Mouse (Mus musculus) adrenal gland, adult 2 months (tissue): ENCODE results near the gene Cdadc1. TPM values are rescaled to one million over a fixed set of nuclear protein-coding genes. Genes with fewer than 3 reads are reported as not detected.

ENCODE experiments used
- DNase-seq: peaks from one replicate; pipeline ENCODE4 v3.0.0; 2021
- polyA plus RNA-seq: library from polyadenylated mRNA; depleted of rRNA; stranded (reverse); fragments of >200 nt; gene quantifications from 2 replicates; pipeline ENCODE4 v1.2.3, GENCODE M21; 2012; rRNA removed
- total RNA-seq, 2 experiments: library from RNA; stranded (reverse); gene quantifications; 2 replicates each; pipeline ENCODE4 v1.2.3; 2021

The Cdadc1 gene
- total and polyA plus RNA-seq, 3 experiments = 3.7 to 68.2 (median 55.9) TPM

DNA sequence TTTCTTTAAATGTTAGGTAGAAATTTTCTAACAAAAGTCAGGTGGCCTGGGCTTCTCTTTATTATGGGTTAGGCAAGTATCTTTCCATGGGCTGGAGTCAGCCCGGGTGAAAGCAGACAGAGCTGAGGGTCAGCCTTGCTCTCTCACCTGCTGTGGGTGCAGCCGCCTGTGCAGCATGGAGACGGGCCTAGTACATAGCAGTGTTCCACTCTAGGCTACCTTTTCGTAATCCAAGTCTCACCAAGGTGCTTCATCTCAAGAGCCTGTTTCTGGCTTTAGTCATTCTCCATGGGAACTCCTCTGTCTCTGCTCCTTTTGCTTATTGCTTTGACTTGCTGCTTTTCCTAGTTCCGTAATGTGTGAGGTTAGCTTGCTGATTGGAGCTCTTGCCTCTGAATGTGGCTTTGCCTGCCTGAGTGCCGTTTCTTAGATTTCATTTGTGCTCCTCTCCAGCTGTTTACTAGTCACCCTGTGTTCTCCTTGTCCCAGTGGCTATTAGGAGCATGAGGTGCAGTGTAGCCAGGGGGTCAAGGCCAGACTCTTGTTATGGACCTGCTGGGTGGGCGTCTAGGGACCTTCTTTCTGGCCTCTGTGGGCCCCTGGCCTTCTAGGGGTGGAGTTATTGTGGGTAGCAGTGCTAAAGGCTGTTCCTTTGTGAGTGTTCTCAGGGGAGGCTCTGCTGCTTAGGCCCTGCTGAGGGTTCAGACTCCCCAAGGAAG is 51.4 kb downstream of the Cdadc1 start:
- DNase-seq = no peak

- DNase-seq = no peak
Measured at GRCm38 (mm10) chr14:59543956-59544355, 53.8 kb downstream of the Cdadc1 start.

GRCm38 (mm10) chr14:59543158-59543826 is 54.5 kb downstream of the Cdadc1 start:
- no peak for DNase-seq

GRCm38 (mm10) chr14:59540761-59541160 is 57.0 kb downstream of the Cdadc1 start:
- DNase-seq = peak; percentile 68

DNA sequence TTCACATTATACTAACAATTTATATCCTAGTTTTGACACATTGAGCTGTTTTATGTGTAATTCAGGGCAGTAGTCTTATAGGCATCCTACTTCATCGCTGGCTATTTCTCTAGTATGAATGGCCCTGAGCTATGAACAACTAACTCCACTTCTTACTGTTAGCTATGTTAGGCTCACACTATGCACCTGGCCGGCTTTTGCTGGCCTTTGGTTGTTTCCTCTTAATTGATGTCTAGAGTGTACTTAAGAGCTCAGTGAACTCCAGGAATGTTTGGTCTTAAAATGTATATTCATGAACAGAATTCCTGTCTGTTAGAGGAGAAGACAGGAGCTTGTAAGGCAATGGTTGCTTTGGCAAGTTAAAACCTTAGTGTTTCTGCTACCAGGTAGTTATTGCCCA is 57.5 kb downstream of the Cdadc1 start:
- DNase-seq = no peak

GRCm38 (mm10) chr14:59537829-59538432 is 59.8 kb downstream of the Cdadc1 start:
- DNase-seq = no peak

DNA sequence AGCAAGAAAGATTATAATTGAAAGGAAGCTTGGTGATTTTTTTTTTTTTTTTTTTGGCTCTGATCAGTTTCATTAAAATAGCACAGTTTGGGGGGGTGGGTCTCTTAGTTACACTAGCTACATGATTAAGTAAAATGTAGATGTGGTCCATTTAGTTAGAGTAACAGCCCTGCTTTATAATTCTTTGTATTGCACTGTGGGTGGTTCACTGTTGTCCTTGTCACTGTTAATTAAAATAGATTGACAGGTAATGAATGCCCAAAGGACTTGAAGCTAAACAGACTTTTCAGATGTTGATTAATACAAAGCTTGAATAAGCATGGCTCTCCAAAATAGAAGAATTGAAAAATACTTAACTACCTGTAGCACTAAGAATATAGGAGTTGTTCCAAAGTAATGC is 63.9 kb downstream of the Cdadc1 start:
- DNase-seq = no peak

DNA sequence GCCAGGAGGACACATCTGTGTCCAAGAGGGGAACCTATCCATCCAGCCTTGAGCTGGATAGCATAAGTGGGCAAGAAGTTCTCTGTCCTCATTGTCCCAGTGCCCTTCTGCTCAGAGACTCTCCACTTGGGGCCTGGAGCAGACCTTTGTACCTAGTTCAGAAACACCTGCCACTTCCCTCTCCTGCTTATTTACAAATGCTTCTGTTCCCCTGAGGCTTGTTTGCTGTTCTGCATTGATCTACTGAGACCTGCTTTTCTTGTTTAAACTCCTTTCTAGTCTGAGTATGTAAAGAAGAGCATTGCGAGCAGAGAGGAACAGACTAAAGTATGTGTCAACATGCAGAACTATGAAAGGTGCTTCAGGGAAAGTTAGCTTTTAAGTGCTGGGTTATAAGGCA is 64.8 kb downstream of the Cdadc1 start:
- no peak for DNase-seq

DNA sequence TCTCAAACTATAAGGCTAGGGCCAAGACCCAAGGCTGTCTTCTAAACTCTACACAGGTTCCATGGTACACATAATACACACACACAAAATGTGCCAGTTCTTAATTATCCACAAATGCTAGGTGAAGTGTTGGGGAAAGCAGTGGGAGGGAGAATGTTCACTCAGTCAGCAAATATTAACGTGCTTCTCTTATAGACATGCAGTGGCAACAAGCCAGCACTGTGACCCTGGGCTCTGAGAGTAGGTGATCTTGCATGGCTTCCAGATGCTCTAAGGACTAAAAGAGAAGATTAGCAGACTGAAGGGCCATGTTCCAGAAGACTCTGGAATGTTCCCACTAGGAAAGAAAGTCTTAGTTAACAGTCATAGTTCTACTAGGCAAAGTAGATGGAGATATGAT is 67.0 kb downstream of the Cdadc1 start:
- DNase-seq = no peak

GRCm38 (mm10) chr14:59525843-59526242 is 71.9 kb downstream of the Cdadc1 start:
- DNase-seq = no peak

GRCm38 (mm10) chr14:59513922-59514444 is 83.8 kb downstream of the Cdadc1 start:
- no peak for DNase-seq

Other genes with a start within 250 kb of the Cdadc1 start
- gene Phf11d, start 232.5 kb downstream of the Cdadc1 start, total RNA-seq = 1 to 10 TPM; 6.2 to 6.7 TPM
- gene Phf11d, start 232.5 kb downstream of the Cdadc1 start, polyA plus RNA-seq = 3.7 and 4.1 TPM in 2 replicates
- gene Phf11c, start 202.6 kb downstream of the Cdadc1 start, total RNA-seq = under 1 TPM; 0.48 to 0.78 TPM
- gene Phf11c, start 202.6 kb downstream of the Cdadc1 start, polyA plus RNA-seq = 0.08 and 0.09 TPM in 2 replicates
- 1 to 10 TPM; 4.3 to 6.8 TPM for gene Setdb2, start 157.1 kb downstream of the Cdadc1 start, total RNA-seq
- 9.4 and 10.5 TPM in 2 replicates for gene Setdb2, start 157.1 kb downstream of the Cdadc1 start, polyA plus RNA-seq
- 10 to 100 TPM; 42.0 to 45.3 TPM for gene Cab39l, start 157.0 kb downstream of the Cdadc1 start, total RNA-seq
- 3.8 and 5.1 TPM in 2 replicates for gene Cab39l, start 157.0 kb downstream of the Cdadc1 start, polyA plus RNA-seq
- gene Shisa2, start 27.3 kb upstream of the Cdadc1 start, total RNA-seq = 1 to 10 TPM in 1 of 2 experiments, under 1 TPM in 1; 0.72 to 1.3 TPM
- 3.4 and 3.9 TPM in 2 replicates for gene Shisa2, start 27.3 kb upstream of the Cdadc1 start, polyA plus RNA-seq